Mouse (Mus musculus): ENCODE results near the gene Parvg.

DNA sequence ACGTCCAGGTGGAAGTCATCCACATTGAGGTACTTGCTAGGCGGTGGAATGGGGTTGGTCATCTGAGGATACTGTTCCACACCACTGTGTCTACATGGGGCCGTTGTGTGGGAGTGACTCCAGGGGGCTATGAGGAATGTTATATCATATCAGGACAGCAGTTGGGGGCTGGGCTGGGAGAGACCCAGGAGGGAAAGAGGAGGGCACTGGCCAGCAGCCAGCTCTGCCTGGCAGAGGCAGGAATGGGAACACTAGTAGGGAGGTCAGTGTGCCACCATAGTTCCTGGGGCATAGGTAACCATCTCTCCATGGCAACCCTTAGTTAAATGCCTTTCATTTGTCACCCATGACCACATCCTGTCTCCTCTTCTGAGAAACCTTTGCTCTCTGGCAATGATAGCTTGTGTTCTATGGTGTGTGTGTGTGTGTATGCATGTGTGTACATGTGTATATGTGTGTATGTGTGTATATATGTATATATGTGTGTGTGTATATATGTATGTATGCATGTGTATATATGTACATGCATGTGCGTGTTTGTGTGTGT lies 7.3 kb downstream of the Parvg start:
- TF ChIP-seq GATA1 (IDR thresholded peaks at IDR 0.05; ENCODE audit: low read length) (no peak), TAL1 (IDR thresholded peaks at IDR 0.05; ENCODE audit: low read length) (no peak)

All from erythroblast, embryonic 14.5 days (primary cell).